In the genomic region with DNA sequence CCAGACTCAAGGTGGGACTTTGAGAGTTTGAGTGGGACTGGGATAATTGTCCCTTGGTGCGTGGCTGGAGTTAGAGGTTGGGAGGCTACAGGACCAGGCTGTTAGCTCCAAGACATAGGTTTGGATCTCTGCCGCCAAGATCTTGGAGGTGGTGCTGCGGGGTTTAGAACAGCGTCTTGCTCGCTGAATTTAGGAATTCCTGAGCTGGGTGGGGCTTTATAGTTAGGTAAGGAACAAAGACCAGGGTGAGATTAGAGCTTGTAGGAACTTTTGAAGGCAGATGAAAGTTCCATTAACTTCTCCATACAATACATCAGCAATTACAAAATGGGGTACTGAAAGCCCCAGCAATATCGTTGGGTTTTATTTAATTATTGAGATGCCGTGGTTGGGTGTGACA, we compare ENCODE assay signal across 10 mouse cellular contexts. TPM values are rescaled to one million over a fixed set of nuclear protein-coding genes. Genes with fewer than 3 reads are reported as not detected.
DNase-seq lines count a peak whose midpoint lies in the region; ATAC-seq and TF ChIP-seq lines count a peak whose summit lies in the region.
"Had no signal": no experiment of that assay in that cellular context is flagged by ENCODE, and none has a peak within 500 bp of the region (broad histone marks: within the 10 kb centered on the region; RNA-seq: fewer than 3 reads in every experiment).

No protein-coding gene starts in this region.

- 42% methylated on average over 7 of the region's 7 CpGs for WGBS in heart, embryonic 14.5 days
- 49% methylated on average over 7 of the region's 7 CpGs for WGBS in midbrain, postnatal 0 days
- WGBS in midbrain, embryonic 14.5 days: 44% methylated on average over 7 of the region's 7 CpGs
- 38% methylated on average over 7 of the region's 7 CpGs for WGBS in limb, embryonic 13.5 days
- 33% methylated on average over 7 of the region's 7 CpGs for WGBS in stomach, postnatal 0 days

- no peak for ATAC-seq in heart, embryonic 14.5 days (ENCODE audit: insufficient number of reproducible peaks, insufficient read depth, low FRiP score, low read depth)
- no peak for ATAC-seq in midbrain, postnatal 0 days (ENCODE audit: low FRiP score)
- ATAC-seq in midbrain, embryonic 14.5 days (ENCODE audit: low FRiP score, low TSS enrichment): no peak
- ATAC-seq in limb, embryonic 13.5 days (ENCODE audit: low FRiP score, low read depth): no peak
- no peak for ATAC-seq in stomach, postnatal 0 days (ENCODE audit: low FRiP score, low TSS enrichment)
- ATAC-seq: midbrain, embryonic 13.5 days had no signal

- no peak for TF ChIP-seq CTCF in midbrain, postnatal 0 days (IDR thresholded peaks at IDR 0.05)
- no peak for TF ChIP-seq CTCF in stomach, postnatal 0 days (IDR thresholded peaks at IDR 0.05; ENCODE audit: low read depth)

- no peak for TF ChIP-seq EP300 in stomach, postnatal 0 days (optimal IDR thresholded peaks at IDR 0.05)

- no peak overlapping the region for H3K9ac ChIP-seq in heart, embryonic 14.5 days (ENCODE audit: low read length)
- H3K9ac ChIP-seq in midbrain, postnatal 0 days (replicated peaks; ENCODE audit: low read length, poor library complexity, severe bottlenecking): no peak overlapping the region
- no peak overlapping the region for H3K9ac ChIP-seq in midbrain, embryonic 14.5 days (replicated peaks; ENCODE audit: low read length)
- no peak overlapping the region for H3K9ac ChIP-seq in limb, embryonic 13.5 days
- H3K9ac ChIP-seq in stomach, postnatal 0 days (ENCODE audit: low read length): no peak overlapping the region
- H3K9ac ChIP-seq: midbrain, embryonic 13.5 days had no signal

- H3K4me2 ChIP-seq in heart, embryonic 14.5 days (ENCODE audit: low read length): peak overlapping the region; percentile 61
- no peak overlapping the region for H3K4me2 ChIP-seq in midbrain, postnatal 0 days (ENCODE audit: low read depth, low read length, poor library complexity, severe bottlenecking)
- H3K4me2 ChIP-seq in midbrain, embryonic 14.5 days (ENCODE audit: low read length): no peak overlapping the region
- peak overlapping the region; percentile 49 for H3K4me2 ChIP-seq in limb, embryonic 13.5 days (replicated peaks)
- H3K4me2 ChIP-seq in stomach, postnatal 0 days (replicated peaks; ENCODE audit: low read depth): peak overlapping the region; percentile 59
- H3K4me2 ChIP-seq: midbrain, embryonic 13.5 days had no signal

- no peak for DNase-seq in heart, postnatal 4 days
- DNase-seq in midbrain, postnatal 0 days (ENCODE audit: low spot score): no peak
- DNase-seq in midbrain, embryonic 14.5 days: no peak
- DNase-seq in stomach, postnatal 0 days (ENCODE audit: low spot score): no peak
- no peak for DNase-seq in layer of hippocampus, adult 11-12 months (ENCODE audit: low spot score)
- DNase-seq in left cerebral cortex, postnatal 25 days (ENCODE audit: low spot score in 2 of 2): no peak
- DNase-seq: gastrocnemius, postnatal 14 days had no signal

- 0 out of 4 replicates have a peak overlapping the region, but pooled peaks of 1 of the 2 experiments have one; percentile 13 for H3K4me3 ChIP-seq in heart, embryonic 14.5 days (ENCODE audit: control insufficient read depth in 1 of 2, insufficient read depth in 1 of 2, low read depth in 1 of 2, low read length in 2 of 2)
- no peak overlapping the region for H3K4me3 ChIP-seq in midbrain, postnatal 0 days (ENCODE audit: low read depth, low read length)
- H3K4me3 ChIP-seq in midbrain, embryonic 14.5 days (replicated peaks; ENCODE audit: low read depth, low read length): no peak overlapping the region
- no peak overlapping the region for H3K4me3 ChIP-seq in limb, embryonic 13.5 days
- peak overlapping the region; percentile 33 for H3K4me3 ChIP-seq in stomach, postnatal 0 days (ENCODE audit: low read depth, low read length)
- H3K4me3 ChIP-seq: midbrain, embryonic 13.5 days had no signal

- H3K4me1 ChIP-seq in heart, embryonic 14.5 days (ENCODE audit: control insufficient read depth in 2 of 2, insufficient read depth in 2 of 2, low read length in 2 of 2): peaks cover 4 to 18% of the 10 kb centered on the region in 2 experiments; a peak in 3 of 4 replicates
- no peaks in the 10 kb centered on the region for H3K4me1 ChIP-seq in midbrain, postnatal 0 days (ENCODE audit: insufficient read depth, low read length)
- H3K4me1 ChIP-seq in midbrain, embryonic 14.5 days (ENCODE audit: control insufficient read depth, insufficient read depth, low read length): peaks cover 16% of the 10 kb centered on the region
- H3K4me1 ChIP-seq in limb, embryonic 13.5 days: peaks cover 31% of the 10 kb centered on the region
- 0 out of 2 replicates have a peak, but pooled peaks cover 5% of the 10 kb centered on the region for H3K4me1 ChIP-seq in stomach, postnatal 0 days (replicated peaks; ENCODE audit: control insufficient read depth, insufficient read depth)

- no peaks in the 10 kb centered on the region for H3K9me3 ChIP-seq in heart, embryonic 14.5 days (ENCODE audit: control insufficient read depth, low read length)
- no peaks in the 10 kb centered on the region for H3K9me3 ChIP-seq in midbrain, postnatal 0 days (ENCODE audit: low read length)
- no peaks in the 10 kb centered on the region for H3K9me3 ChIP-seq in midbrain, embryonic 14.5 days (ENCODE audit: control insufficient read depth, low read length)
- no peaks in the 10 kb centered on the region for H3K9me3 ChIP-seq in limb, embryonic 13.5 days
- no peaks in the 10 kb centered on the region for H3K9me3 ChIP-seq in stomach, postnatal 0 days (ENCODE audit: control insufficient read depth, low read length)
- H3K9me3 ChIP-seq: midbrain, embryonic 13.5 days had no signal

- H3K27ac ChIP-seq in heart, embryonic 14.5 days (replicated peaks in 1 of 2; ENCODE audit: control insufficient read depth in 1 of 2, insufficient read depth in 1 of 2, low read depth in 2 of 2, low read length in 2 of 2): no peak overlapping the region
- H3K27ac ChIP-seq in midbrain, postnatal 0 days (ENCODE audit: low read depth, low read length): 0 out of 2 replicates have a peak overlapping the region, but pooled peaks have one; percentile 52
- H3K27ac ChIP-seq in midbrain, embryonic 14.5 days (replicated peaks; ENCODE audit: low read depth, low read length): no peak overlapping the region
- H3K27ac ChIP-seq in limb, embryonic 13.5 days: no peak overlapping the region
- peak overlapping the region; percentile 50; the same call in 1 of the 2 replicates for H3K27ac ChIP-seq in stomach, postnatal 0 days (replicated peaks)
- H3K27ac ChIP-seq: midbrain, embryonic 13.5 days had no signal

- intact Hi-C loops in left cerebral cortex, postnatal 25 days (cut with DNase I): loop anchor here (2.0 to 5.0 kb wide), 2 partner anchors 15 to 83 kb away; a partner anchor contains a TSS

- H3K36me3 ChIP-seq in heart, embryonic 14.5 days (ENCODE audit: control insufficient read depth, insufficient read depth, low read length): no peaks in the 10 kb centered on the region
- peaks cover 50% of the 10 kb centered on the region for H3K36me3 ChIP-seq in midbrain, postnatal 0 days (ENCODE audit: insufficient read depth, low read length)
- H3K36me3 ChIP-seq in midbrain, embryonic 14.5 days (ENCODE audit: control insufficient read depth, insufficient read depth, low read length): peaks cover 87% of the 10 kb centered on the region
- H3K36me3 ChIP-seq in limb, embryonic 13.5 days: peaks cover 39% of the 10 kb centered on the region
- H3K36me3 ChIP-seq in stomach, postnatal 0 days (ENCODE audit: control insufficient read depth, insufficient read depth, low read length): no peaks in the 10 kb centered on the region

- peaks cover 54% of the 10 kb centered on the region for H3K27me3 ChIP-seq in heart, embryonic 14.5 days (ENCODE audit: control insufficient read depth, insufficient read depth, low read length)
- no peaks in the 10 kb centered on the region for H3K27me3 ChIP-seq in midbrain, postnatal 0 days (ENCODE audit: insufficient read depth, low read length)
- 0 out of 2 replicates have a peak, but pooled peaks cover 4% of the 10 kb centered on the region for H3K27me3 ChIP-seq in midbrain, embryonic 14.5 days (ENCODE audit: control insufficient read depth, insufficient read depth, low read length)
- H3K27me3 ChIP-seq in limb, embryonic 13.5 days: peaks cover 37% of the 10 kb centered on the region
- no peaks in the 10 kb centered on the region for H3K27me3 ChIP-seq in stomach, postnatal 0 days (ENCODE audit: control insufficient read depth, insufficient read depth, low read length)

RNA-seq across cellular contexts. Expression of a gene that starts 14.4 kb away (rescaled TPM):
- polyA plus RNA-seq in heart, embryonic 14.5 days (2014; fragmentation: Nextera tagmentation; extraction: Ambion mirVana): 88.6 and 89.7 TPM in 2 replicates
- 100 to 1,000 TPM; 105 to 107 TPM for total RNA-seq in heart, postnatal 4 days (2021)
- total RNA-seq in midbrain, postnatal 0 days (2014; rRNA removed): 210 and 223 TPM in 2 replicates
- polyA plus RNA-seq in midbrain, postnatal 0 days (2015; fragmentation: Nextera tagmentation; extraction: Ambion mirVana): 219 and 236 TPM in 2 replicates
- polyA plus RNA-seq in midbrain, embryonic 14.5 days (2014; fragmentation: Nextera tagmentation; extraction: Ambion mirVana): 281 and 288 TPM in 2 replicates
- polyA plus RNA-seq in limb, embryonic 13.5 days (2015; fragmentation: Nextera tagmentation; extraction: Ambion mirVana): 135 and 137 TPM in 2 replicates
- 59.7 and 62.4 TPM in 2 replicates for polyA plus RNA-seq in stomach, postnatal 0 days (2015; fragmentation: Nextera tagmentation; extraction: Ambion mirVana)
- 100 to 1,000 TPM; 204 to 210 TPM for total RNA-seq in left cerebral cortex, postnatal 25 days (2021)

RNA-seq across cellular contexts. Expression of a gene that starts 15.5 kb away (rescaled TPM):
- 0.30 and 0.81 TPM in 2 replicates for polyA plus RNA-seq in heart, embryonic 14.5 days (2014; fragmentation: Nextera tagmentation; extraction: Ambion mirVana)
- not detected for total RNA-seq in heart, postnatal 4 days (2021)
- 5.0 and 5.1 TPM in 2 replicates for total RNA-seq in midbrain, postnatal 0 days (2014; rRNA removed)
- polyA plus RNA-seq in midbrain, postnatal 0 days (2015; fragmentation: Nextera tagmentation; extraction: Ambion mirVana): 5.6 and 6.1 TPM in 2 replicates
- 5.2 and 8.5 TPM in 2 replicates for polyA plus RNA-seq in midbrain, embryonic 14.5 days (2014; fragmentation: Nextera tagmentation; extraction: Ambion mirVana)
- polyA plus RNA-seq in limb, embryonic 13.5 days (2015; fragmentation: Nextera tagmentation; extraction: Ambion mirVana): 3.1 and 3.7 TPM in 2 replicates
- 83.2 and 87.1 TPM in 2 replicates for polyA plus RNA-seq in stomach, postnatal 0 days (2015; fragmentation: Nextera tagmentation; extraction: Ambion mirVana)
- 10 to 100 TPM in 1 of 2 experiments, 1 to 10 TPM in 1; 8.6 to 12.4 TPM for total RNA-seq in left cerebral cortex, postnatal 25 days (2021)
- total RNA-seq: gastrocnemius, postnatal 14 days had no signal

RNA-seq across cellular contexts. Expression of a gene that starts 16.5 kb away (rescaled TPM):
- 0.31 and 1.1 TPM in 2 replicates for polyA plus RNA-seq in heart, embryonic 14.5 days (2014; fragmentation: Nextera tagmentation; extraction: Ambion mirVana)
- under 1 TPM; 0.10 to 0.16 TPM for total RNA-seq in heart, postnatal 4 days (2021)
- 170 and 172 TPM in 2 replicates for total RNA-seq in midbrain, postnatal 0 days (2014; rRNA removed)
- polyA plus RNA-seq in midbrain, postnatal 0 days (2015; fragmentation: Nextera tagmentation; extraction: Ambion mirVana): 13.7 and 19.1 TPM in 2 replicates
- polyA plus RNA-seq in midbrain, embryonic 14.5 days (2014; fragmentation: Nextera tagmentation; extraction: Ambion mirVana): 25.2 and 30.2 TPM in 2 replicates
- polyA plus RNA-seq in limb, embryonic 13.5 days (2015; fragmentation: Nextera tagmentation; extraction: Ambion mirVana): 4.3 and 4.9 TPM in 2 replicates
- polyA plus RNA-seq in stomach, postnatal 0 days (2015; fragmentation: Nextera tagmentation; extraction: Ambion mirVana): 0.15 and 0.27 TPM in 2 replicates
- total RNA-seq in left cerebral cortex, postnatal 25 days (2021): 100 to 1,000 TPM; 220 to 235 TPM

RNA-seq across cellular contexts. Expression of a gene that starts 24.6 kb away (rescaled TPM):
- 0.26 and 0.78 TPM in 2 replicates for polyA plus RNA-seq in heart, embryonic 14.5 days (2014; fragmentation: Nextera tagmentation; extraction: Ambion mirVana)
- total RNA-seq in heart, postnatal 4 days (2021): under 1 TPM; 0.34 to 0.38 TPM
- total RNA-seq in midbrain, postnatal 0 days (2014; rRNA removed): 0.71 and 2.1 TPM in 2 replicates
- polyA plus RNA-seq in midbrain, postnatal 0 days (2015; fragmentation: Nextera tagmentation; extraction: Ambion mirVana): 1.5 TPM in 2 replicates
- 0.63 and 0.88 TPM in 2 replicates for polyA plus RNA-seq in midbrain, embryonic 14.5 days (2014; fragmentation: Nextera tagmentation; extraction: Ambion mirVana)
- 2.1 TPM in 2 replicates for polyA plus RNA-seq in limb, embryonic 13.5 days (2015; fragmentation: Nextera tagmentation; extraction: Ambion mirVana)
- polyA plus RNA-seq in stomach, postnatal 0 days (2015; fragmentation: Nextera tagmentation; extraction: Ambion mirVana): 0.22 TPM in 2 replicates
- total RNA-seq in left cerebral cortex, postnatal 25 days (2021): 1 to 10 TPM; 2.6 to 2.7 TPM

RNA-seq across cellular contexts. Expression of a gene that starts 30.7 kb away (rescaled TPM):
- polyA plus RNA-seq in heart, embryonic 14.5 days (2014; fragmentation: Nextera tagmentation; extraction: Ambion mirVana): 33.5 and 36.2 TPM in 2 replicates
- 10 to 100 TPM; 19.3 to 19.9 TPM for total RNA-seq in heart, postnatal 4 days (2021)
- total RNA-seq in midbrain, postnatal 0 days (2014; rRNA removed): 31.3 and 34.2 TPM in 2 replicates
- polyA plus RNA-seq in midbrain, postnatal 0 days (2015; fragmentation: Nextera tagmentation; extraction: Ambion mirVana): 48.7 and 52.9 TPM in 2 replicates
- polyA plus RNA-seq in midbrain, embryonic 14.5 days (2014; fragmentation: Nextera tagmentation; extraction: Ambion mirVana): 37.2 and 37.4 TPM in 2 replicates
- polyA plus RNA-seq in limb, embryonic 13.5 days (2015; fragmentation: Nextera tagmentation; extraction: Ambion mirVana): 69.1 and 71.6 TPM in 2 replicates
- 25.6 and 25.7 TPM in 2 replicates for polyA plus RNA-seq in stomach, postnatal 0 days (2015; fragmentation: Nextera tagmentation; extraction: Ambion mirVana)
- 10 to 100 TPM; 21.0 to 23.2 TPM for total RNA-seq in left cerebral cortex, postnatal 25 days (2021)

Comparison
In these comparisons a context has a peak if more than half of its experiments do, and no peak if none do; other contexts are left out.
1. H3K27ac ChIP-seq: peak in midbrain, postnatal 0 days (single experiment) and stomach, postnatal 0 days (single experiment); none in heart, embryonic 14.5 days (0 of 2), midbrain, embryonic 14.5 days (single experiment) and limb, embryonic 13.5 days (single experiment).
2. H3K4me2 ChIP-seq: peak in heart, embryonic 14.5 days (single experiment), limb, embryonic 13.5 days (single experiment) and stomach, postnatal 0 days (single experiment); none in midbrain, postnatal 0 days (single experiment) and midbrain, embryonic 14.5 days (single experiment).